Mouse (Mus musculus) liver, postnatal 0 days (tissue): ENCODE results near the gene Znhit6.

Source experiments
- CTCF ChIP-seq: sonication (generic); IDR thresholded peaks from 2 replicates; pipeline ENCODE4 v1.5.1; 2016; ENCODE audit warnings: antibody characterized with exemption, low read depth
- EP300 ChIP-seq: IDR thresholded peaks from 2 replicates; pipeline ENCODE4 v1.6.1; 2016; ENCODE audit warnings: antibody characterized with exemption, low read depth, mild to moderate bottlenecking

- TF ChIP-seq EP300 (no peak), CTCF (no peak)
Measured at GRCm38 (mm10) chr3:145621209-145621608, 45.2 kb downstream of the Znhit6 start.
